Mouse (Mus musculus): ENCODE data around the gene Serpina9.

DNA sequence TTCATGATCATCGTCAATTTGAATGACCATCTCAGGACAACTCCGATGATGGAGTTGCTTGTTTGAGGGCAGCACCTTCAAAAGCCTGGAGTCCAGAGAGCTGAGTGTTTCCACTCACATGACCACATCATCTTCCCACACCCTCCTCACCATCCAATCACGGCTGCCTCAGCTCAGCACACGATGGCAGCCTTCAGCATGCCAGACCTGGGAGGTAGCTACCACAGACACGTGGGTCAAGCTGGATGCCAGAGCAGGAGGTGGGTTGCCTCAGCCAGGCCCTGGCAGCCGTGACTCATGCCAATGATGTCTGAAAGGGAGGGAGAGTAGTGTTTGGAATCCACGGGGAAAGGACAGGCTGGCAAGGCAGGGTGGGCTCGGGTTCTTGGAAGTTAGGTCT, 42.2 kb upstream of the Serpina9 start:
- TF ChIP-seq CTCF (conservative IDR thresholded peaks at IDR 0.05; ENCODE audit: low read length) (no peak), NANOG (IDR thresholded peaks at IDR 0.05; ENCODE audit: borderline replicate concordance, low read length) (no peak), POU5F1 (IDR thresholded peaks at IDR 0.05; ENCODE audit: borderline replicate concordance, low read length) (no peak)

All from E14TG2a.4 (cell line).